Mouse (Mus musculus): ENCODE measurements around the gene Gm17334. TPM values are rescaled to one million over a fixed set of nuclear protein-coding genes. Genes with fewer than 3 reads are reported as not detected.

Gene Gm17334
- total RNA-seq, 2 experiments from 2014 or later, result 0.28 to 0.53 TPM

- H3K27ac ChIP-seq, result peak overlapping the region; percentile 77
- peak; percentile 34 for DNase-seq
Measured at GRCm38 (mm10) chr11:53794015-53794414, 21.0 kb upstream of the Gm17334 start.

DNA sequence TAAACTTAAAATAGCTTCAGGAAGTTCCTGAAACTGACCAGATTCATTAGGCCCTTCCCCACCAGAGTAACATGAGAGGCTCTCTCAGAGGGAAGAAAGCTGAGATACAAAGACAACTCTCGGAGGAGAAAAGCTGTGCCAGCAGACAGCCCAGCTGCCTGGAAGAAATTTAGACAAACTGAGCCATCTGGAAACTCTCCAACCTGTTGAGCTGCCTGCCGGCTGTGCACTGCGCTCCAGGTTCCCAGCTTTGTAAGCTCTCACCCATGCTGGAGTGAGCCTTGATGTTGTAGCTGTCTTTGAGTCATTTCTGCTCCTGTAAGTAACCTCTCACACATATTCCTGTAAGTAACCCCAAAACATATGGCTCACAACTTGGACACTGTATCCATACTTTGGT is 20.0 kb upstream of the Gm17334 start:
- intact Hi-C loops (cut with DNase I), result no loop called here
- peak; percentile 55 for DNase-seq
- H3K4me3 ChIP-seq, result no peak overlapping the region
- H3K27ac ChIP-seq, result 0 out of 2 replicates have a peak overlapping the region, but pooled peaks have one; percentile 35
- TF ChIP-seq CTCF (IDR thresholded peaks at IDR 0.05), result no peak

More at GRCm38 (mm10) chr11:53794015-53794414, 21.0 kb upstream of the Gm17334 start:
- TF ChIP-seq CTCF (IDR thresholded peaks at IDR 0.05), result no peak
- intact Hi-C loops (cut with DNase I), result no loop called here
- no peak overlapping the region; the same call in 1 of the 2 replicates for H3K4me3 ChIP-seq

DNA sequence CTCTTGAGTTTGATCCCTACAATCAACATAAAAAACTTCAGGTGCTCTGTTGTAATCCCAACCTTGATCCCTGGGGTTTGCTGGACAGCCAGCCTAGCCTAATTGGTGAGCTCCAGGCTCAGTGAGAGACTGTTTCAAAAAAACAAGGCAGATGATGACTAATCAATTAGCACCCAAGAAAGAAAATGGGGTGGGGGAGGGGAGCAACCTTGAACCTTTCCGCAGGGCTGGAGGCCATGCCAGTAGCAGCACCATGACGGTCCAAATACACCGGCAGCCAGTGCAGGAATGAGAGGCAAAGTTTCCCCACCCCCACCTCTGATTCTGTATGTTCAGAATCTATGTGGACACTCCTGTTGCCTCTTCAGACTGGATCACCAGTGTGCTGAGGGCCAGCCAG is 16.3 kb upstream of the Gm17334 start:
- no peak for DNase-seq
- Histone ChIP-seq H3K4me3 (no peak overlapping the region), H3K27ac (peak overlapping the region; percentile 83)
- no peak for TF ChIP-seq CTCF (IDR thresholded peaks at IDR 0.05)
- intact Hi-C loops (cut with DNase I), result no loop called here

GRCm38 (mm10) chr11:53788196-53788595 is 15.2 kb upstream of the Gm17334 start:
- intact Hi-C loops (cut with DNase I), result no loop called here
- TF ChIP-seq CTCF (IDR thresholded peaks at IDR 0.05), result no peak
- DNase-seq, result peak; percentile 80
- no peak overlapping the region for H3K4me3 ChIP-seq
- peak overlapping the region; percentile 83 for H3K27ac ChIP-seq

- intact Hi-C loops (cut with DNase I), result no loop called here
- H3K4me3 ChIP-seq, result no peak overlapping the region
- DNase-seq, result peak; percentile 40
- no peak for TF ChIP-seq CTCF (IDR thresholded peaks at IDR 0.05)
- H3K27ac ChIP-seq, result peak overlapping the region; percentile 83
Measured at GRCm38 (mm10) chr11:53786058-53787031, 13.4 kb upstream of the Gm17334 start.

DNA sequence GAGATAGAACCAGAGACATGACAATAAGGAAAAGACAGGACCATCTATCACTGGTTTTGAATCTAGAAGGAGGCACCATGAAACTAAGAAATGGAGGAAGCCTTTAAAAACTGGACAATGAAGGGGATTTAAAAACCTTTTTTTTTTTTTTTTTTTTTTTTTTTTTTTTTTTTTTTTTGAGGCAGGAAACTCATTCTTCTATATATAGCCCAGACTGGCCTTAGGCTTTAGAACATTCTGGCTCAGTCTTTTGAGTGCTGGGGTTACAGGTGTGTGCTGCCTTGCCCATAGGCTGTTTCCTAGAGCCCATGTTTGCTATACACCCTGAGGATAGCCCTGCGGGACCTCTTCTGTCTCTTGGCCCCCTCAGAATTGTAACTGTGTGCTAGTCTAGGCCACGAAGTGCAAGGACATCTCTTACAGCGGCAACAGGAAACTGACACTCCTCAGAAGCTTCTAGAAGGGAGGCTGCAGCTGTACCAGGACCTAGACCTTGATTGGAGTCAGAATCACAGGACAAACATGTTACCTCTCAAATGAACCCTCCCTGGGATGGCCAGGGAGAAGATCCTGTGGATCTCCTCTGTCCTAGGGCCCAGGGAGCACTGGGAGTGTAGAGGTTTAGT is 12.4 kb upstream of the Gm17334 start:
- peak overlapping the region; percentile 83 for H3K27ac ChIP-seq
- intact Hi-C loops (cut with DNase I), result no loop called here
- DNase-seq, result no peak
- H3K4me3 ChIP-seq, result no peak overlapping the region
- TF ChIP-seq CTCF (IDR thresholded peaks at IDR 0.05), result no peak

DNA sequence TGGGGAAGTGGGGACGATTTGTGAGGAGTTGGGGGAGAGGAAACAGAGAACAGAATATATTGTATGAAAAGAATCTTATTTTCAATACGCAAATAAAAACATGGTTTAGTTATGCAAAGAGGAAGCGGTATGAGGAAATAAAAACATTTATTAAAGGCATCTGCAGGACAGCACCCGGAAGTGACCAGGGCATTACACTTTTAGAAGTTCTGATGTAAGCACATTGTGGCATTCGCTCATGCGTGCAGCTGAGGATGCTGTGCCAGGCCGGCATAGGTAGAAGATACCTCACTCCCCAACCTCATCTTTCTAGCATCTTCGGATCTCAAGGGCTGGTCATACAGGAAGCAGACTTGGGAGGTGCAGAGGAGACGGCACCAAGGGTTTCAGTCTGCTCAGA is 10.3 kb upstream of the Gm17334 start:
- H3K27ac ChIP-seq, result peak overlapping the region; percentile 43; the same call in 1 of the 2 replicates
- no peak for DNase-seq
- H3K4me3 ChIP-seq, result no peak overlapping the region
- TF ChIP-seq CTCF (IDR thresholded peaks at IDR 0.05), result no peak
- intact Hi-C loops (cut with DNase I), result loop anchor here (5.0 kb wide), 1 partner anchor 34 kb away; no protein-coding TSS in a partner anchor

GRCm38 (mm10) chr11:53781964-53782363 is 9.0 kb upstream of the Gm17334 start:
- Histone ChIP-seq H3K27ac (no peak overlapping the region), H3K4me3 (no peak overlapping the region)
- peak; percentile 19 for DNase-seq
- TF ChIP-seq CTCF (IDR thresholded peaks at IDR 0.05), result no peak
- intact Hi-C loops (cut with DNase I), result loop anchor here (5.0 kb wide), 1 partner anchor 35 kb away; no protein-coding TSS in a partner anchor

- DNase-seq, result peak; percentile 10
- intact Hi-C loops (cut with DNase I), result loop anchor here (5.0 kb wide), 1 partner anchor 36 kb away; no protein-coding TSS in a partner anchor
- no peak for TF ChIP-seq CTCF (IDR thresholded peaks at IDR 0.05)
- Histone ChIP-seq H3K27ac (no peak overlapping the region), H3K4me3 (no peak overlapping the region)
Measured at GRCm38 (mm10) chr11:53781201-53781775, 8.3 kb upstream of the Gm17334 start.

GRCm38 (mm10) chr11:53780262-53780661 is 7.3 kb upstream of the Gm17334 start:
- 0 out of 2 replicates have a peak overlapping the region, but pooled peaks have one; percentile 35 for H3K27ac ChIP-seq
- peak; percentile 10 for DNase-seq
- no peak overlapping the region for H3K4me3 ChIP-seq
- no peak for TF ChIP-seq CTCF (IDR thresholded peaks at IDR 0.05)
- intact Hi-C loops (cut with DNase I), result loop anchor here (5.0 kb wide), 1 partner anchor 37 kb away; no protein-coding TSS in a partner anchor

DNA sequence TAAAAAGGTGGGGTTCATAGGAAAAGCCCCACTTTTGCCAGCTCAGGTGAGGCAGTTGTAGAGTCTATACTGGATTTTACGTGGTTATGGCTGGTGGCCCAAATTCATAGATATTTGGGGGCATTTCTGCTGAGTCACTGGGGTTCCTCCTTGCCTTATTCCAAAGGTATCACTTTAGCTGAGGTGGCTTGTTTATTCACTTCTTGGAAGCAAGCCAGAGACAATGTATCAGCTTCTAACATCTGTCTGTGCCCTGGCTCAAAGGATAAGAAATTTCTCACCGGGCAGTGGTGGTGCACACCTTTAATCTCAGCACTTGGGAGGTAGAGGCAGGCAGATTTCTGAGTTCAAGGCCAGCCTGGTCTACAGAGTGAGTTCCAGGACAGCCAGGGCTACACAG is 6.8 kb upstream of the Gm17334 start:
- no peak for DNase-seq
- Histone ChIP-seq H3K4me3 (no peak overlapping the region), H3K27ac (no peak overlapping the region)
- intact Hi-C loops (cut with DNase I), result loop anchor here (5.0 kb wide), 1 partner anchor 37 kb away; no protein-coding TSS in a partner anchor
- no peak for TF ChIP-seq CTCF (IDR thresholded peaks at IDR 0.05)

DNA sequence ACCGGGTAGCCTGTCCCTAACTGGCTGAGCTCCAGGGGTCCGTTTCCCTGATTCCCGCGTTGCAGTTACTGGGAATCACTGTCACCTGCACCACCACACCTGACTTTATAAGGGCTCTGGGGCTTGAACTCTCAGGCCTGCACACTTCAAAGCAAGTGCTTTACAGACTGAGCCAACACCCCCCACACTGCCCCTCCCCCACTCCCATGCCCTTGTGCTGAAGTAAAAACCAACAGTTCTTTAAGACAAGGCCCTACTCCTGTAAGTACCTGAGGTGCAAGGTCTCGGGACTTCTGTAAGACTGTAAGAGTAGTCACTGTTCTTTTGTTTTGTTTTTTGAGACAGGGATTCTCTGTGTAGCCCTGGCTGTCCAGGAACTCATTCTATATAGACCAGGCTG is 5.5 kb upstream of the Gm17334 start:
- H3K4me3 ChIP-seq, result no peak overlapping the region
- DNase-seq, result no peak
- no peak overlapping the region for H3K27ac ChIP-seq
- intact Hi-C loops (cut with DNase I), result no loop called here
- TF ChIP-seq CTCF (IDR thresholded peaks at IDR 0.05), result no peak
